Mouse (Mus musculus): Measurements from ENCODE around the gene Exoc2.

GRCm38 (mm10) chr13:30880310-30880709, 93.6 kb downstream of the Exoc2 start:
- TF ChIP-seq CTCF (IDR thresholded peaks at IDR 0.05; ENCODE audit: low read depth) (no peak), EP300 (IDR thresholded peaks at IDR 0.05; ENCODE audit: low read depth) (no peak)
